ENCODE assay signal across 23 mouse cellular contexts in genomic region chr3:102463339-102463738, GRCm38 (mm10). TPM values are rescaled to one million over a fixed set of nuclear protein-coding genes. Genes with fewer than 3 reads are reported as not detected.
DNase-seq lines count a peak whose midpoint lies in the region; ATAC-seq and TF ChIP-seq lines count a peak whose summit lies in the region.
"Had no signal": no experiment of that assay in that cellular context is flagged by ENCODE, and none has a peak within 500 bp of the region (broad histone marks: within the 10 kb centered on the region; RNA-seq: fewer than 3 reads in every experiment).

No protein-coding gene starts in this region.

- no peak for TF ChIP-seq RAD21 in MEL (IDR thresholded peaks at IDR 0.05; ENCODE audit: low read depth, low read length)

- TF ChIP-seq POLR2A in MEL (IDR thresholded peaks at IDR 0.05; ENCODE audit: control insufficient read depth in 1 of 2, insufficient read depth in 1 of 2, low read depth in 1 of 2, low read length in 2 of 2, poor library complexity in 1 of 2) = no peak

- no peak for TF ChIP-seq EP300 in MEL (IDR thresholded peaks at IDR 0.05; ENCODE audit: low read depth in 1 of 2, low read length in 2 of 2)

- WGBS in forebrain, postnatal 0 days = 95% methylated on average over 2 of the region's 2 CpGs

- no peaks in the 10 kb centered on the region for H3K36me3 ChIP-seq in MEL (ENCODE audit: control insufficient read depth in 1 of 2, insufficient read depth in 2 of 2, low read length in 2 of 2)
- no peaks in the 10 kb centered on the region for H3K36me3 ChIP-seq in forebrain, postnatal 0 days (ENCODE audit: insufficient read depth)
- H3K36me3 ChIP-seq: embryonic facial prominence, embryonic 13.5 days; embryonic facial prominence, embryonic 15.5 days; forebrain, embryonic 10.5 days; forebrain, embryonic 12.5 days; G1E had no signal

- H3K4me1 ChIP-seq in MEL (ENCODE audit: control insufficient read depth in 1 of 2, insufficient read depth in 2 of 2, low read length in 2 of 2) = no peaks in the 10 kb centered on the region
- no peaks in the 10 kb centered on the region for H3K4me1 ChIP-seq in forebrain, postnatal 0 days (ENCODE audit: insufficient read depth)
- H3K4me1 ChIP-seq: forebrain, embryonic 10.5 days; forebrain, embryonic 12.5 days had no signal

- no peak overlapping the region for H3K9ac ChIP-seq in MEL (ENCODE audit: control insufficient read depth, low read depth, low read length, poor library complexity, severe bottlenecking)
- H3K9ac ChIP-seq in forebrain, postnatal 0 days = no peak overlapping the region
- H3K9ac ChIP-seq: embryonic facial prominence, embryonic 13.5 days; embryonic facial prominence, embryonic 15.5 days; forebrain, embryonic 12.5 days had no signal

- no peaks in the 10 kb centered on the region for H3K9me3 ChIP-seq in MEL (replicated peaks; ENCODE audit: insufficient read depth, low read length)
- H3K9me3 ChIP-seq in forebrain, postnatal 0 days (ENCODE audit: low read length) = no peaks in the 10 kb centered on the region
- H3K9me3 ChIP-seq: embryonic facial prominence, embryonic 13.5 days; embryonic facial prominence, embryonic 15.5 days; forebrain, embryonic 10.5 days; forebrain, embryonic 12.5 days; G1E had no signal

- no peak overlapping the region for H3K4me2 ChIP-seq in forebrain, postnatal 0 days (ENCODE audit: low read depth)
- H3K4me2 ChIP-seq: embryonic facial prominence, embryonic 13.5 days; embryonic facial prominence, embryonic 15.5 days; forebrain, embryonic 12.5 days had no signal

- H3K4me3 ChIP-seq in MEL (ENCODE audit: control insufficient read depth in 1 of 2, insufficient read depth in 1 of 2, low read depth in 2 of 2, low read length in 2 of 2) = no peak overlapping the region
- no peak overlapping the region for H3K4me3 ChIP-seq in forebrain, postnatal 0 days (ENCODE audit: low read depth, low read length)
- H3K4me3 ChIP-seq: embryonic facial prominence, embryonic 13.5 days; embryonic facial prominence, embryonic 15.5 days; erythroblast, embryonic 14.5 days; forebrain, embryonic 10.5 days; forebrain, embryonic 12.5 days had no signal

- no peaks in the 10 kb centered on the region for H3K79me2 ChIP-seq in MEL (ENCODE audit: control insufficient read depth, insufficient read depth, low read length, poor library complexity)

- DNase-seq in lung, postnatal 10 days = peak; percentile 0
- DNase-seq in lung, adult 18-20 months = no peak
- peak; percentile 14 to 53 for DNase-seq in urinary bladder, postnatal 4 days (ENCODE audit: low spot score in 2 of 2)
- DNase-seq in urinary bladder, adult 18-20 months (ENCODE audit: low spot score in 2 of 2) = no peak
- no peak for DNase-seq in MEL (ENCODE audit: low read depth, low spot score)
- DNase-seq in forebrain, postnatal 0 days = no peak
- DNase-seq: adrenal gland, adult 2 months; adrenal gland, postnatal 10 days; adrenal gland, postnatal 25 days; cerebellum, adult 11 months; cerebellum, adult 18-20 months; cerebellum, adult 8-10 months; cerebellum, adult 9-11 months; cerebellum, postnatal 14 days; cerebellum, postnatal 36 days; embryo, embryonic 11 days had no signal

- no peak for TF ChIP-seq CTCF in MEL (IDR thresholded peaks at IDR 0.05 in 2 of 3, conservative IDR thresholded peaks at IDR 0.05 in 1 of 3; ENCODE audit: control insufficient read depth in 1 of 3, insufficient read depth in 1 of 3, low read depth in 2 of 3, low read length in 3 of 3, poor library complexity in 1 of 3, severe bottlenecking in 1 of 3)
- TF ChIP-seq CTCF in forebrain, postnatal 0 days (IDR thresholded peaks at IDR 0.05; ENCODE audit: low read depth) = no peak

- no peak overlapping the region for H3K27ac ChIP-seq in MEL (ENCODE audit: control insufficient read depth, low read depth, low read length)
- no peak overlapping the region for H3K27ac ChIP-seq in forebrain, postnatal 0 days (ENCODE audit: low read depth, low read length)
- H3K27ac ChIP-seq: embryonic facial prominence, embryonic 13.5 days; embryonic facial prominence, embryonic 15.5 days; forebrain, embryonic 10.5 days; forebrain, embryonic 12.5 days had no signal

- no peak for ATAC-seq in forebrain, postnatal 0 days

- no peaks in the 10 kb centered on the region for H3K27me3 ChIP-seq in MEL (ENCODE audit: control insufficient read depth in 1 of 2, insufficient read depth in 2 of 2, low read length in 2 of 2)
- no peaks in the 10 kb centered on the region for H3K27me3 ChIP-seq in forebrain, postnatal 0 days (ENCODE audit: insufficient read depth, low read length)
- H3K27me3 ChIP-seq: embryonic facial prominence, embryonic 15.5 days had no signal

TF ChIP-seq in MEL, 35 proteins besides CTCF, POLR2A, EP300 and RAD21:
- no peak for TF ChIP-seq POLR2AphosphoS5 (IDR thresholded peaks at IDR 0.05; ENCODE audit: borderline replicate concordance, low read depth, low read length)
- TF ChIP-seq ZKSCAN1 (IDR thresholded peaks at IDR 0.05; ENCODE audit: low read depth, low read length) = peak; percentile 82
TF ChIP-seq in MEL: peak in this region for 1.

RNA-seq across cellular contexts. Expression of gene Ngf, which starts 6.4 kb away (rescaled TPM):
- not detected in 2 replicates for total RNA-seq in MEL (2012; rRNA removed)
- not detected for polyA plus RNA-seq in MEL (2012; ENCODE audit: insufficient read depth in 1 of 2, insufficient read length in 2 of 2, low read depth in 1 of 2, low replicate concordance in 2 of 2, missing spikeins in 1 of 2)
- 1.2 and 3.2 TPM in 2 replicates for total RNA-seq in forebrain, postnatal 0 days (2014; rRNA removed)
- polyA plus RNA-seq in forebrain, postnatal 0 days (2015; fragmentation: Nextera tagmentation; extraction: Ambion mirVana) = 1.1 and 1.2 TPM in 2 replicates
- total RNA-seq: common myeloid progenitor, adult 5-6 weeks had no signal
- polyA plus RNA-seq: erythroblast, embryonic 14.5 days; G1E had no signal

Comparison
In these comparisons a context has a peak if more than half of its experiments do, and no peak if none do; other contexts are left out.
1. DNase-seq: peak in lung, postnatal 10 days (single experiment) and urinary bladder, postnatal 4 days (2 of 2); none in lung, adult 18-20 months (0 of 2), urinary bladder, adult 18-20 months (0 of 2), MEL (single experiment) and forebrain, postnatal 0 days (single experiment).